Mouse (Mus musculus): ENCODE data around the gene Lrrc4. TPM values are rescaled to one million over a fixed set of nuclear protein-coding genes. Genes with fewer than 3 reads are reported as not detected.

Gene Lrrc4
- total RNA-seq, 2 experiments from 2014 or later = 85.2 to 95.7 TPM

DNA sequence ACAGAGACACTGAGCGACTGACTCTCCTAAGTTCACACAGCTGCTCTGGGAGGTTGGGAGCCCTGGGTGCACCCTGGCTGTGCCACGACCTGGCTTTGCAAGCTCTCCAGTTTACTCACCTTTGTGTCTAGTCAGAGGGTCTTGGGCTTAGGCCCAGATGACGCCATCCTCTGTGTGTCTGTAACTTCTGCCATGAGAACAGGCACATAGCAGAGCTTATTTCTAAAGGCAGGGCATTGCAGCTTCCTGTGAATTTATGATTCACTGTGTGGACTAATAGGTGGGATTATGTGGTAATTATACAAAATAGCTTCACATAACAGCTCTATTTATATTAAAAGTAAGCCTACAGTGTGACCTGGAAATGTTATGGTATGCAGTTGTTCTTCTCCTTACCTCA, 168.5 kb downstream of the Lrrc4 start:
- intact Hi-C loops (cut with DNase I) = no loop called here
- no peak for DNase-seq (ENCODE audit: low spot score in 2 of 2)

DNA sequence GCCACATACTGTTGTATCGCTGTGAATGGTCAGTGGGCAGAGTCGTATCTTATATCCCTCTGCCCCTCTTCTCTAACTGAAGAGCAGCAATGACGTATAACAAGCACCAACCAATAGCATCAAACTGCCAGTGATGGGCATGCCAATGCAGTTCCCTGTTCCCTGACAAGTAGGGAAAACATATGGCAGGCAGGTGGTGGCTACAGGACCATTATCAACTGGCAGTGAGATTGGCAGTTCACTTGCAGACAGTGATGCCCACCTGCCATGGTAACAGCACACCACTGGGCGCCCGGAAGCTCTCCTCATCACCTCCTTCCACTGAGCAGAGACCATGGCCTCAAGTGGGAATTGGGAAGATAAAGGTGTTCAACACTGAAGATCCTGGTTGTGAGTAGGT, 175.0 kb downstream of the Lrrc4 start:
- no peak for DNase-seq (ENCODE audit: low spot score in 2 of 2)
- intact Hi-C loops (cut with DNase I) = no loop called here

DNA sequence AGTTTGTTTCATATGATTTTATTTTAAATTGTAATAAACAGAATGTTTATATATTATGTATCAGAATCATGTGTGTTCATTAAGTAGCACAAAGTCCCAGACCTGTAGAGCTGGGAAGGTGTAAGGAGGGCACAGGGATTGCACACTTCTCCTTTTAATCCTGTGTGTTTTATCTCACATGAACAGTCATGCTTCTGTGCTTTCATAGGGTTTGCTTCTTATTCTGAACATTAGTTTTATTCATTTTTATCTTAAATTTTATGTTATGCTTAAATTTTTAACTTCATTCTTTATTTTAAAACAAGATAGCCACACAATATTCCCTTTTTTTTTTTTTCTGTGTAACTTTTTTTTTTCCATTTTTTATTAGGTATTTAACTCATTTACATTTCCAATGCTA, 186.3 kb downstream of the Lrrc4 start:
- no peak for DNase-seq (ENCODE audit: low spot score in 2 of 2)
- intact Hi-C loops (cut with DNase I) = no loop called here

DNA sequence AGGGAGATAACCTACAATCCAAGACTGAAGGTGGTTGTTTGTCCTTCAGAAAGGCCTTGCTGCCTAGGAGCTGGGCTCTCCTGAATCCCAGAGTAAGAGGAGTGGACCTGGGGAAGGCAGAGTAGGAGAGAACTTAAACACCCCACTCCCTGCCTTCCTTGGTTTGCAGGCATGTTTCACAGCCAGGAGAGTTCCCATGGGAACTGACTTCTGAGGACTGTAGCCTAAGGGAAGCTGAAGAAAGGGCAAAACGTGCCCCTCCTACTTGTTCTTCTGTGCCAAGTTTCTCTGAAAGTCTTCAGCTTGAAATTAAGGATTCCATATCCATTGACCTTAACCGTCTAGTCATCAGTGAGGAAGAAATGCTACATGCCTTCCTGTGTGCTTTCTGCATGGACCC, 188.6 kb downstream of the Lrrc4 start:
- intact Hi-C loops (cut with DNase I) = no loop called here

DNA sequence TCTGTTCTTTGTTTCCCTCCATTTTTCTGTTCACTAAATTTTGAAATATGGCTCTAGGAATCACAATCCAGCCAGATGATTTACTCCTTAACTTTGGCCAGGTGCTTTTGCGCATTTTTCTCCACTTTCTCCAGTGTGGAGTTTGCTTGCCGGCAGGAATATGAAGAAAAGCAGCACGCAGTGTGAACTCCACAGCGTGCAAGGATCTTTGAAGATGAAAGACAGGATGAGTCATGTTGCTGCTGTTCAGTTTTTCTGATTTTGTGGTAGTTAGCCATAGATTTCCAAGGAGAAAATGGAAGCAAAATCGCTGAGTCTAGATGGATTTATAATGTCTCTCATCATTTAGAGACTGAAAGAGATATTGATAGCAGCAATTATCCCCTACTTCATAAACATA, 191.5 kb downstream of the Lrrc4 start:
- no peak for DNase-seq (ENCODE audit: low spot score in 2 of 2)
- intact Hi-C loops (cut with DNase I) = no loop called here

More for the DNA sequence above, 188.6 kb downstream of the Lrrc4 start:
- DNase-seq (ENCODE audit: low spot score in 2 of 2) = peak in 1 of 2 experiments; percentile 26

DNA sequence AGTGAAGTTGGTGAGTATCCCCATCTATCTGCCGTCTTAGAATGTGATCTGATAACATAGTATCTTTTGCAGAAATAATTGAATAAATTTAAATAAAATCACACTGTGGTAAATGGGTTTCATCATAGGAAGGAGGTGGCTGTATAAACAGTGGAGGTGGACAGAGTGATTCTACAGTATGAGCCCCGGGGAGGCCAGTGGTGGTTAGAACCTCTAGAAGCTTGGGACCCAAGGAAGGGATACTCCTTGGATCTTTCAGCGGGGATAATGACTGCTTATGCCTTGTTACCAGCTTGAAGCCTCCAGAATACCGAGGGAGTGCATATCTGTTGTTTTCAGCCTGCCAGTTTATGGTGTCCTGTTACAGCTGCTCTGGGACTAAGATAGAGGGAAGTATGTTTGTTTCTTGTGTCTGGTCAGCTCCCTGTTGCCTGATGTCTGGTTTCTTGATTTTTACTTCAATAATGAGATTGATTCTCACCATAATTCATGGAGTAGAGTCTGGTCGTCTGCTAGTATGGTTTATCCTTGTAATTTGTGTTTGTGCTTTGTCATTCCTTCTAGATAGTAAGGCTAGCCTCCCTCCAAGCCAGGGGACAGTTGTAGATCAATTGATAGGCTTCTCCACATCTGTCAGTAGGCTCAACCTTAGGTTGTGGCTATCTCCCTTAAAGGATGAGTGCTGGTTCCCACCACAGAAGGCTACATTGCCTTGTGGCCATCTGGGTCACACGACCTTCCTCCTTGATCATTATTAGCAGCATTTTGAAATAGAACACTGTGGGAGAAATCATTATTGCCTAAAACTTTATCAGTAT, 195.8 kb downstream of the Lrrc4 start:
- intact Hi-C loops (cut with DNase I) = no loop called here
- no peak for DNase-seq (ENCODE audit: low spot score in 2 of 2)

DNA sequence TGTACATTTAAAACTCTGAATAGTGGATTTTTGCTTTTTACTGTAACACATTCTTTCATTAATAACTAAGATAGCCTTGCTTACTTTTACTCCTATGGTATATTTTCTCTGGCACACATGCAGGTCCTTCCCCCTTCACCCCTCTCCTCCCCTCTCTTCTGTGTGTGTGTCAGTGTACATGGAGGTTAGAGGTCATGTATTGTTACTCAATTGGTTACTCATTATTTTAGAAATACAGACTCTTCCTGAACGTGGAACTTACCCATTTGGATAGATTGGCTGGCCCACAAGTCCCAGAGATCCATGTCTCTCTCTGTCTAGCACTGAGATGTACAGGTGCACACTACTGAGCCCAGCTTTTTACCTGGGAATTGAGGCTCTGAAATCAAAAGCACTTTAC, 196.5 kb downstream of the Lrrc4 start:
- intact Hi-C loops (cut with DNase I) = no loop called here
- no peak for DNase-seq (ENCODE audit: low spot score in 2 of 2)

DNA sequence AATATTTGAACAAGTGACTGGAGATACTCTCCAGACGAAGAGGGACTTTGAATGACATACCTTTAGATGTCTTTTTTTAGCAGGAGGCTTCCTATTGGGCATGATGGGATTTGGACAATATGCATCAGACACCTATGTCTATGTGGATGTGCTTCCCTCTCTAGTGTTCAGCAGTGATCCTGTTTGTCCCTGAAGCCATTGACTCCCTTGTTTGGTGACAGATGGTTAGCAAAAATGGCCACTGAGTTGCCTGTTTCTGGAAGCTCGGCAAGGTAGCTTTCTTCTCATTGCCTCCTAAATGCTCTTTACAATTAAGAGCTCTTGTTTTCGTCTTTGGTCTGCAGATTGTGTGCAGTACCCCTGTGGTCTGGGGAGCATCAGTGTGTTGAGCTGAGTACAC, 197.9 kb downstream of the Lrrc4 start:
- no peak for DNase-seq (ENCODE audit: low spot score in 2 of 2)
- intact Hi-C loops (cut with DNase I) = no loop called here

DNA sequence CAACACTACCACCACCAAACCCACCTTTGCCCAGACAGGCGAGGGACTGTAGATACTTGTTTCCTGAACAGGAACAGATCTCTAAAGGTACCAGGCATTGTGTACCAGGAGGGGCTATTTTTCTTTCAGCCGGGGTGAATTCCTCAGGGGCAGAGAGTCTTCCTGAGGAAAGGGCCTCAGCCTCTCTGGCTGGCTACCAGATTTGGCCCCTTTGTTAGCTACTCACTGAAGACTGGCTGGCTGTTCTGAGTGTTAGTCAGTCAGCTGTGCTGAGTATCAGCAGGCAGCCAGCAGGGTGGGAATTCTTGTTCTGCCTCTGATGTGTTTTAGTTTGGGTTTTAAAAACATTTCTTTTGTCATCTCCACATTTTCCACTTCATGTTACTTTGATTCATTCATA, 198.4 kb downstream of the Lrrc4 start:
- DNase-seq (ENCODE audit: low spot score in 2 of 2) = no peak
- intact Hi-C loops (cut with DNase I) = no loop called here

DNA sequence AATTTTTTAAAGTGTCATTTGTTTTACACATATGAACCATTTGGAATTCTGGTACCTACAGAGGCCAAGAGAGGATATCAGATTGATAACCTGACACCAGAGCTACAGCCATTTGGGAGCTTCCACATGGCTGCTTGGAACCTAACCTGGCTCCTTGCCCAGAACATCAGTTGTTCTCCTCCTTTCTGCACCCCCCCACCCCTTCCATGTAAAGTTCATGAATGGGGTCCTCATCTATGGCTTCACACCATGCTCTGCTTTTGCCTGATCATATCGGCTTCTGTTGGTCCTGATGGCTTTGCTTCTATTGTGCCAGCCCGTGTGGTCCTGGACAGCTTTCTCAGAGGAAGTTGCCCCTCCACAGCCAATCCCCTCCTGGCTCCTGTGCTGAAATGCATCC, 200.6 kb downstream of the Lrrc4 start:
- intact Hi-C loops (cut with DNase I) = no loop called here

DNA sequence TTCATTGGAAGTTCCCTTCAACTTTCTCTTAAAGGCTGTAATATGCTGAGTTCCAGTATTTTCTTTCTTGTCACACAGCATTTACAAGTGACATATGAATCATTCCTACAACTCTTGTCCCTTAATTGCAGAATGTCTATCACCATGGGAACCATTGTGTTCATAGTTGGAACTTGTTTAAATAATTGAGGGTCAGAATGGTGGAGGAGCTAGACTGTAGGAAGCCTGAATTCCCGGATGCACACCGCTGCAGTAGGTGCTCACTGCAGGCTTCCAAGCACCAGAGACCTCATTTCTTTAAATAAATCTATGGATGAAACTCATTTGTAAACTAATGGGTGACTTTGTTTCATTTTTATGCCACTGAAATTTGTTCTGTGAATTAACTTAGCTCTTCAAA, 201.7 kb downstream of the Lrrc4 start:
- intact Hi-C loops (cut with DNase I) = no loop called here
- no peak for DNase-seq (ENCODE audit: low spot score in 2 of 2)

More for the DNA sequence above, 200.6 kb downstream of the Lrrc4 start:
- no peak for DNase-seq (ENCODE audit: low spot score in 2 of 2)

DNA sequence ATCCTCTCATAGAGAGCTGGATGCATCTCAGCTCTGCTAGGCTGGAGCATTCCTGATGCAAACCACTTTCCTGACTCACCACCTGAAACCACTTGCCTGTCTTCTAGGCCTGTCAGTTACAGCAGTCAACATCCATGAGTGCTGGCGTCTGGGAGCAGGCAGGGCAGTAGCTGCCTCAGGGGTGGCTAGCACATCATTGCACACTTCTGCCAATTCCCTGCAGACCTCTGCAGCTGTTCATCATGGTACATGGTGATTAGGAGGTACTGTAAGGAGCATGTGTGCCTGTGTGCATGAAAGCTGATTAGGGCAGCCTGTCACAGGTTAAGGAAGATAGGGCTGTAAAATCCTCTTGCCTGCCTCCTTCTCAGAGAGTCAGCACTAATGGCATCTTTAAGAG, 203.1 kb downstream of the Lrrc4 start:
- intact Hi-C loops (cut with DNase I) = no loop called here
- DNase-seq (ENCODE audit: low spot score in 2 of 2) = no peak

DNA sequence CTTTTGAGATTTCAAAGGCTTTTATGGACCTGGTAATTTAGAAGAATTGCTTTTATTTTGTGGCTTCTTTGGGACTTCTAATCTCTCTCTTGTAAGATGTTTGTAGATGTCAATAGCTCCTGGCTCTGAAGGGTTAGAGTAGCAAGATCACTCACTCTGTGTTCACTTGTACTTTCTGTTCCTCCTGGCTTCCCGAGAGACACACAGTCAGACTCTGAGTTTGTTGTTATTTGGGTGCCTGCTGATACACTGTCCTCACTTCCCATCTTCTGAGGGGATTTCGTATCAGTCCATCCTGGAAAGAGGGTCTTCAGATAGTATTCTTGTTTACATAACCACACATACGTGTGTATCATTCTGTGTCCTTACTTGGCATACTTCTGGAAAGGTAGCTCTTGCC, 208.6 kb downstream of the Lrrc4 start:
- DNase-seq (ENCODE audit: low spot score in 2 of 2) = no peak
- intact Hi-C loops (cut with DNase I) = no loop called here

DNA sequence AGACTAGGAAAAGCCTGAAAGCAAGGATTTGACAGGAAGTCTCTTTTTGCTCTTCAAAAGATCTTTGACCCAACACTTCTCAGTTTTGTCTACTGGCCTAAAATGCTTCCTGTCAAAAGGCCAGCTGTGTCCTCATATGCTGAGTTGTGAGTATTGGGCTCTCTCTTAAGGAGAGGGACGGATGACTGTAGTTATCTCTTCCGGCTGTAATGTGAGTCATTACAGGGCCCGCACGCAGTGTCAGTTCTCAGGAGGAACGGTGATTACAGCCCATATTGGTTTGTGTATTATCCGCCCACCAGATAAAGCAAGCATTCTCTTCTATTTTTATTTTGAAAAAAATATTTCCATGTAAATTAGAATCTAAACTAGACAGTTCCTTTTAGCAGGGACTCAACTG, 209.0 kb downstream of the Lrrc4 start:
- no peak for DNase-seq (ENCODE audit: low spot score in 2 of 2)
- intact Hi-C loops (cut with DNase I) = no loop called here

DNA sequence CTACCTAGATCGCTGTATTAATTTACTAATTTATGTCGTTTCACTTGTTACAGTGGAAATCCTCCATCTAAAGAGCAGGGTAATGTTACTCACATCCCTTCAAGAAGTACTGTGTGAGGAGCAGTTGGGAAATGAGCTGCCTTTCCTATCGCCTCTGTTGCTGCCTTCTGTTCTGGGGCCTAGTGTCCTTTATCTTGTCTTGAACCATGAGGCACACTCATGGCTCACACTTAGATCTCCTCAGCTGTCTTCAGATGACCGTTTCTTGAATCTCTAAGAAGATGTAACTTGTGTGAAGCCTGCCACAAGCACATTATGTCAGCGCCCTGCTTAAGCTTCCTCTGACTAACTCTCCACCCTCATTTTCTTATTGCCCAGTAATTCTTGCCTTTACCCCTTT, 209.6 kb downstream of the Lrrc4 start:
- intact Hi-C loops (cut with DNase I) = no loop called here
- DNase-seq (ENCODE audit: low spot score in 2 of 2) = no peak

DNA sequence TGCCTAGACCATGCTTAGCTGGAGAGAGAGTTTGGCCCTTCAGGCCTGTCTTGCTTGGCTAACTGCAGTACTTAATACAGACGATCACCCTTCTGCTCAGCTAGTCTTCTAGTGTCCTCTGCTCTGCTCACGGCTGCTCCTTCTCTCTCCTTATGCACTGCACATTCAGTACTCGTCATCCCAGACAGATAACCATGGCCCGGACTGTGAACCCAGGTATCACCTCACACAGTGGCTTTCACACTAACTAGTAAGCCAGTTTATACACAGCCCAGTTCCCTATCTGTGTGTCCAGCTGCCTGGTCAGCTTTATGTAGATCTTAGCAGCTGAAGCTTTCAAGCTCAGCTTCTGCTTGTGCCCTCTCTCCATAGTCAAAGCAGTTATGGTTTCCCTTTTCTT, 210.1 kb downstream of the Lrrc4 start:
- no peak for DNase-seq (ENCODE audit: low spot score in 2 of 2)
- intact Hi-C loops (cut with DNase I) = no loop called here

DNA sequence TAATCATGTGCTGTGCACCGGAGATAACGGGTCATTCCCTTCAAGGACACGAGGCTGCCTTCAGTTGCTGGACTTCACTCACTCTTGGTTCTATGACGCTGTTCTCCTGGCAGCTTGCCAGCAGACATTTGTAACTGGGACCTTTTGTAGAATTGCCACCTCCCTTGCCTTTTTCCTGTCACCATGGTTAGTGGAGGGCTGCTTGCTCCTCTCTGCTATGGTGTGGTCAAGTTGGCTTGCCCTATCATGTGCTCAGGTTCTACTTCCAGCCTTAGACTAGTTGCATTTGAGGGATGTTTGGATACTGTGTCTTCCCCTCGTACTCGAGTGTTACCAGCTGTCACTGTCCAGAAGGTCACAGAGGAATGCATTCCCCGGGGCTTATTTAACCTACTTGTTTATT, 212.8 kb downstream of the Lrrc4 start:
- DNase-seq (ENCODE audit: low spot score in 2 of 2) = peak; percentile 45 to 52
- intact Hi-C loops (cut with DNase I) = no loop called here

DNA sequence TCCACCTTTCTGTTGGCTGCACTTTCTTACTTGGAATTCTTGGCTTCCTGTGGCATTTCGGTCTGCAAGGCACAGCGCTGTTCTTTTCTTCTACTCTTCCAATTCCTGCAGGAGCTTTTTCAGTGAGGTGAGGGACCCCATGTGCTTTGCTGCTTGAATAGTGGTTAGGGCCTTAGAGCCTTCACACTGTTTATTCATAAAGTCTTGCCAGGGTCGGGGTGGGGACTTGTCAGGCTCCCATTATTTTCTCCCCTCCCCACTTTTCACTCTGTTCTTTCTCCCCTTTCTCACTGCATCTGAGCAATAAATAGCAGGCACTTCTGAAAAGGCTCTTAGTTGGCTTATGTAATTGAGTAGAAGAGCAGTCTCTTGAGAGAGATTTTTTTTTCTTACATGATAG, 213.2 kb downstream of the Lrrc4 start:
- no peak for DNase-seq (ENCODE audit: low spot score in 2 of 2)
- intact Hi-C loops (cut with DNase I) = no loop called here

DNA sequence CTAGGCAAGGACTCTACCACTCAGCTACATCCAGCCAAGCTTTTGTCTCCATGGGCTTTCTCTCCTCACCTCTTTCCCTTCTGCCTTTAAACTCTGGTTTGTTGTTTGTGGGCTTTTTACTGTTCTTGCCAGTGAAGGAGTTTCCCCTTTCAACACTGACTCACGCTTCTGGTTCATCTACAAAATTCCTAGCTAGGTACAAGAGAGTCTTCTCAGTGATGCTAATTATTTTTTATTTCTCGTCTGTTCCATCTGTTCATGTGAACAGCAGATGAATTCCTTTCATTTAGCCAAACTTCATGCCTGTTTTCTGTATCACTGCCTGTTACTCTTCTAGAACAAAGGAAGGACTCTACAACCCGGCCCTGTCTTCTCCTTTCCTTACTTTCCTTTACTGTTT, 215.6 kb downstream of the Lrrc4 start:
- no peak for DNase-seq (ENCODE audit: low spot score in 2 of 2)
- intact Hi-C loops (cut with DNase I) = no loop called here

DNA sequence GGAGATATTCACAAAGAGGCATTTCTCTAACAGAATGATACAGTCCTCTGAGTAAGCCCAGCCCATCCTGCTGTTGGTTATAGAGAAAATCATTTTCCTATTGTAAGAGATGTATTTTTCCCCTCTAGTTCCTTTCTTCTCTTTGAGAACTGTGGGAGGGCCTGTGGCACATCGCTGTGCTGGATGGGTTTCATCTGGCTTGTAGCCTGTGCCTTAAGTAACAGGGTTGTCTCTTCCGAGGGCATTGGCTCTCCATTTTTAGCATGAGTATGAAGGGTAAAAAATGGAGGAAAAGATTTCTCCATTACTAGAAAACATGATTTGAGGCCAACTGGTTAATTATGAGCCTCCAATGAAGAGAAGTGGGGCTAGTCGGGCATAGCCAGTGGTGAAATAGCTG, 216.1 kb downstream of the Lrrc4 start:
- intact Hi-C loops (cut with DNase I) = no loop called here

DNA sequence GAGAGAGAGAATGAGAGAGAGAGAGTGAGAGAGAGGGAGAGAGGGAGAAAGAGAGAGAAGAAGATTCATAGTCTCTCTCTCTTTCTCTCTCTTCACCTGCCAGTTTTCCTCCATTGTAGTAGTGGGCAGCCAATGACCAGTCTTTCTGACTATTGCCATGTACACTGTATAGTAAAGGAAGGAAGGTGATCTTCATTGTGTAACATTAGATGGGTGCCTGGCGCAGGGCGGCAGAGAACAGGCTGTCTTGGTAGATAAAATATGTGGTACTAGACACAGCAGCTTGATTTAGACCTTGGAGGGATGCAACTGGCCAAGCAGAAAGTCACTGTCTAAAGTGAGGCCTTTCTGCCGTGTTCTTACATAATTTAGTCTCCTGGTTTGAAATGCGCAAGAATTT, 216.7 kb downstream of the Lrrc4 start:
- intact Hi-C loops (cut with DNase I) = no loop called here
- no peak for DNase-seq (ENCODE audit: low spot score in 2 of 2)

More for the DNA sequence above, 216.1 kb downstream of the Lrrc4 start:
- DNase-seq (ENCODE audit: low spot score in 2 of 2) = peak in 1 of 2 experiments; percentile 35

DNA sequence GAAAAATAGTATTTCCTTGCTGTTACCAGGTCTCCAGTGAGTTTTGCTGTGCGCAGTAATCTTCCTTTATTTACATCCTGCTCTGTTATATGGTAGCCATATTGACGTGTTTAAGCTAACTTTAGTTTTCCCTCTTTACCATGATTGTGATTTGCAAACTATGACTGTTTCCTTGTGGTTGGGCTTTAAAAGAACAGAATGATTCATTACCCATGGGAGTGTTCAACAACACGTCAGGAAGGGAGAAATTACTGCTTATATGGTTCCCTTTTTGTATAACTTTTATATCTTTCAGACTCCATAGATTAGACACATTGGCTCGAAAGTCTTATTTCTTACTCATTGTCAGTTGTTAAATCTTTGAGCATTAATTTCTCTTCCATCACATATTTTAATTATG, 218.1 kb downstream of the Lrrc4 start:
- intact Hi-C loops (cut with DNase I) = no loop called here
- no peak for DNase-seq (ENCODE audit: low spot score in 2 of 2)

Data from left cerebral cortex, postnatal 14 days (tissue).